Mouse (Mus musculus): Measurements from ENCODE around the gene Fam171a1.
"Not testable (repeated sequence)": the region's sequence is repeated elsewhere in the genome, so short reads cannot be mapped to it uniquely, and the experiment has no call there.

Gene Fam171a1

DNA sequence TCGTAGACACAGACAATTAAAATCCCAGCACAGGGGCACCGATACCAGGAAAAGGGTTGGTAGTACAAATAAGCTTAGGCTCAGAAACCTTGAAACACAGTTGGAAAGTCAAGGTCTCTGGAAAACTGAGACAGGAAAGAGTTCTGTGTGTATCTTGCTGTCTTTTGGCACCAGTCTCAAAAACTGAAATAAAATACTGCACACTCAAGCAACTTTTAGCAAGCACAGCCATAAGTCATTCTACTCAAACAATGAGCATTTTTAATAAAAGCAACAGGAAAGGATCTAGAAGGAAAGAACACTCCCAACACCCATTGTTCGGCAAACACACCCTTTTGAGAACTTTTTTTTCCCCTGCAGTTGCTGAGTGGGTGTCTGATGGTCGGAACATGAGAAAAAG lies at the start of gene Fam171a1:
Gene Fam171a1 (plus strand): TSS at position 359 of the 400 bp plus-strand sequence.
- DNase-seq (ENCODE audit: low spot score) = no peak

- DNase-seq (ENCODE audit: low spot score) = no peak
Measured at GRCm38 (mm10) chr2:3069140-3069539, 44.9 kb upstream of the Fam171a1 start.

- DNase-seq (ENCODE audit: low spot score) = not testable (repeated sequence)
Measured at GRCm38 (mm10) chr2:3088361-3088760, 25.7 kb upstream of the Fam171a1 start.

DNA sequence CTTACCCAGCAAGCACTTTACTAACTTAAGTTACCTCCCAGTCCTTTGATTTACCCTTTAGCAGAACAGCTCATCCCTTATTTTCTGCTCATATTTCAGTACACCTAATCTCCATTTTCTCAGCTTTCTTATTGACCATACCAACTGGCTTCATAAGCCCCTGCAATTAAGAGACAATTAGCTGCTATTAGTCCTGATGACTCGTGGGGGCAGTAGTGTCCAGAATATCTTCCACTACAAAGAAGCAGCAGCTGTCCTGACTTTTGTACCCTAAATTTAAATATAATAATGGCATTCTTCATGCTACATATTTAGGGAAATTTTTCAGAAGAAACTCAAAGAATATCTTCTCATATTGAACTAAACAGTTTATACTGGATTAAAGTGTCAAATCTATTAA lies 24.8 kb upstream of the Fam171a1 start:
- no peak for DNase-seq (ENCODE audit: low spot score)

GRCm38 (mm10) chr2:3096101-3096500 lies 17.9 kb upstream of the Fam171a1 start:
- no peak for DNase-seq (ENCODE audit: low spot score)

DNA sequence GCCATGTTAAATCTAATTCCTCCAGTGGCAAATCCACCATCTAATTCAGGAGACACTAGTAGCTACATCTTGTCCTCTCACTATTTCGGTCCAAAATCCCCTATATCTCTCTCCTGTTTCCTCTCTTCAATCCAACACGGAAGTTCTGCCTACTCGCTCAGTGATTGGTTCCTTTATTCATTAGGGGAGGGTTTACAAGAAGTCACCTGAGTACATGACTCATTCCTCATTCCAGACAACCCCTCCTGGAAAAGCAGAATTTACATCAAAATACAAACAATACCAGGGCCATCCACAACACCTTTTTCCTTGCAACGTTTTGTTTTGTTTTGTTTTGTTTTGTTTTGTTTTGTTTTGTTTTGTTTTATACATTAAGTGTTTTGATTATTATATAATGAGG lies 14.1 kb upstream of the Fam171a1 start:
- no peak for DNase-seq (ENCODE audit: low spot score)

DNA sequence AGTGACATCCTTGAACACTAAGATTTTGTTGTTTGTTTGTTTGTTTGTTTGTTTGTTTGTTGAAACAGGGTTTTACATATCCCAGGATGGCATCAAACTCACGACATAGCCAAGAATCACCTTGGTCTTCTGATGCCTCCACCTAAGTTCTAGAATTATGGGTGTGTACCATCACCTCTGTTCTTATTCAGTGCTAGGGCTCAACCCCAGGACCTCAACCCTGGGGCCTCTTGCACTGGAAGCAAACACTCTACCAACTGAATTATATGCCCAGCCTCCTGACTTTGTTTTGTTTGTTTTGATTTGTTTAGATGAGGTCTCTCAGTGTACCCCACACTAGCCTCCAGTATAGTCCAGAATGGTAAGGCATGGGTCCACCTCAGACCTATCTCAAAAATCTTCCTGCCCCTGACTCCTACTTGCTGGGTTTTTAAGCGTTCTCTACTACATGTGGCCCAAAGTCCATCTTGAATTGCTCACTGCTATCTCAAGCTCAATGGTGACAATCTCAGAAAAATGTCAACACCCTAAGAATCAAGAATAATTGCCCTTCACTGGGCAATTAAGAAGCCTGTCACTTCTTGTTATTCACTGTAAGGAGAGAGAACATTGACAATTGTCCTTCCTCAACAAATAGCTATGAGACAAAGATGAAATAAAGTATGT lies 12.6 kb upstream of the Fam171a1 start:
- no peak for DNase-seq (ENCODE audit: low spot score)

DNA sequence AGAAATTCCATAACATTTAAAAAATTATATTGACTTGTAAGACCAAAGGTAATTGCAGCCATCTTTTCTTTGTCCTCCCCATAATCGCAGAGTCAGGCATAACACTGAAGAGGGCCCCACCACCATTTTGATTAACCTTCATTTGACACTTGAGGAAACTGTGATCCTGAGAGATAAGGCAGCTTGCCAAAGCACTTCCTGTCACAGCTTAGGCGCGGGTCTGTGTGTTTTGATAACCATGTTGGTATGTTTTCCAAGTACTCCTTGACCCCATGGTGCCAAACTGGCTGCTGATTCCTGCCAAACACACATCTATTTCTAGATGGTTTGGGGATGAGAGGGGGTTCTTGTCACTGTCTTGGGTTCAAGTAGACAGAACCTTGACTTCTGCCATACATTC lies 11.7 kb upstream of the Fam171a1 start:
- no peak for DNase-seq (ENCODE audit: low spot score)

DNA sequence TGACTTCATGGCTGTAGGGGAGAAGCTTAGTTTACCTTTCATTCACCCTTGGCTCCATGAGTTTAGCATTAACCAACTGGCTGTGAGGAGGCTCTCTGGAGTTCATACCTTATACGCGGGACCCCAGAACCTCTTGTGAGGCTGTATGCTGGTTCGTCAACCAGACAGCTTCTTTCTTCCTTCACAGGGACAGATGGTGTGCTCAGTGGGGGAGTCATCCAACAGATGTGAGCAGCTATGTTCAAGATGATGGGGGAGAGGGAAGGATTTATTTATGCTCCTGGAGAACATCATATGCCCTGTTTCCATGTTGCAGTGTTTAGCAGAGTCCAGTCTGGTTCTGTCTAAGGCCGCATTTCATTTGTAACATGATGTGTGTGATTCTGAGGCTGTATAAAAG lies 6.6 kb upstream of the Fam171a1 start:
- no peak for DNase-seq (ENCODE audit: low spot score)

GRCm38 (mm10) chr2:3108431-3108830 lies 5.6 kb upstream of the Fam171a1 start:
- DNase-seq (ENCODE audit: low spot score) = no peak

DNA sequence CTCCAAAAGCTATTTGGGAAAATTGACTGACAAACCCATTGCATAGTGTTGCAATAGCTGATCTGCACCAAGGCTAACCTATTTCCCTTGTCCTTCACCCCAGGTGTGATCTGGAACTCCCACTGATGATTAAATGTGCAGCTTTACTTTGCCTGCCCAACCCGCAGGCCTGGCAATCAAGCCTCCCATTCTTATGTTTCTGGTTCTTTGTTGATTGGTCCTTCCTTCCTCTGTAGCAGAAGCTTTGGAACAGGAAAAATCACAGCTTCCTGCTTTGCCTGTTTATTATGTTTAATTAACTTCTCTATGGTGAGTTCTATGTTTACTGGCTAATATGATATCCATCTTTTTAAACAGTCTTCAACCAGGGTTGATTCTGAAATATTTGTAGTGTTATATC lies 5.2 kb upstream of the Fam171a1 start:
- DNase-seq (ENCODE audit: low spot score) = no peak

DNA sequence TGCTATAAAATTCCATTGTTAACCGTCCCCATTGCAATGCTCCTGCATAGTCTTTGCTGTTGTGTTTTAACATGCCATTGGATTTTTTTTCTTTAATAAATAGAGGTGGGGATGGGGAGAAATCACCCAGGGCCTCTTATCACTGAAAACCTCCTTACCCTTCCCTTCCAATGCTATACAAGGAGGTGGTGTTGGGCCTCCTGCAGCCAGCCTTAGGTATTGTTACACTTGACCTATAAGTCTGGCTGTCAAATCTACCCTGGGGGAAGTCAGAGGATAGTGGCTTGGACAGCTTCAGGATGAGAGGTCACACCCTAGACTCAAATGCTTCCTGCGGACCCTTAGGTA lies 3.8 kb downstream of the Fam171a1 start:
- DNase-seq (ENCODE audit: low spot score) = no peak

GRCm38 (mm10) chr2:3118203-3118941 lies 4.3 kb downstream of the Fam171a1 start:
- peak; percentile 89 for DNase-seq (ENCODE audit: low spot score)

GRCm38 (mm10) chr2:3118969-3119368 lies 4.9 kb downstream of the Fam171a1 start:
- no peak for DNase-seq (ENCODE audit: low spot score)

GRCm38 (mm10) chr2:3119371-3119935 lies 5.4 kb downstream of the Fam171a1 start:
- no peak for DNase-seq (ENCODE audit: low spot score)

DNA sequence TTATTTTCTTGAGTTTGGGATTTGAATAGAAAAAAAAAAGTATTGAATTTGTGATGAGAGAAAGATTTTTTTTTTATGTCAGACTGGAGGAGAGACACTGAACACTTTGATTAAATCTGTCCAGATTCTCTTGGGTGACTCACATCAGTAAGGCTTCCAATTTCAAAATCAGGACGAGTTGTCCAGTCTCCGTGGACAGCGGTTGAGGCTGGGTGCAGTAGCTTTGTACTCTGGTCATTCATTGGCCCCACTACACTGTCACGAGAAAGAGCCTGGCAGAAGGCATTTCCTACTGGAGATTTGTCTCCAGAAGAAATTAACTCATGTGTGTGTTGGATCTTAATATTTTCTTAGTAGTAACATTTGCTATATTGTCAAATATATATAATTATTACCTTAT lies 8.5 kb downstream of the Fam171a1 start:
- no peak for DNase-seq (ENCODE audit: low spot score)

DNA sequence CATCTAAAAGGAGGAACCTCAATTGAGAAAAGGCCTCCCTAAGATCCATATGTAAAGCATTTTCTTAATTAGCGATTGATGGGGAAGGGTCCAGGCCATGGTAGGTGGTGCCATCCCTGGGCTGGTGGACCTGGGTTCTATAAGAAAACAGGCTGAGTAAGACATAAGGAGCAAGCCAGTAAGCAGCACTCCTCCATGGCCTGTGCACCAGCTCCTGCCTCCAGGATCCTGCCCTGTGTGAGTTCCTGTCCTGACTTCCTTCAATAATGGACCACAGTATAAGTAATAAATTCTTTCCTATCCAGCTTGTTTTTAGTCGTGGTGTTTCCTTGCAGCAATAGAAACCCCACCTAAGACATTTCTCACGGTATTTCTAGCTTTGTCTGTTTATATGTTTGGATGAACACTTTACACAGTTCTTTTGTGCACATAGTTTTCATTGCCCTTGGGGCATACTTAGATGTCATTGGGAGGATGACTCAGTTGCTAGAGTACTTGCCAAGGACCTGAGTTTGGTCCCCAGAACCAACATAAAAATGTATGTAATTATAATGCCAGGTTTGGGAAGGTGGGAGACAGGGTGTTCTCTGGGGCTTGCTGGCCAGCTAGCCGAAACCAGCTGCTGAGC lies 13.3 kb downstream of the Fam171a1 start:
- no peak for DNase-seq (ENCODE audit: low spot score)

- no peak for DNase-seq (ENCODE audit: low spot score)
Measured at GRCm38 (mm10) chr2:3128344-3128871, 14.4 kb downstream of the Fam171a1 start.

DNA sequence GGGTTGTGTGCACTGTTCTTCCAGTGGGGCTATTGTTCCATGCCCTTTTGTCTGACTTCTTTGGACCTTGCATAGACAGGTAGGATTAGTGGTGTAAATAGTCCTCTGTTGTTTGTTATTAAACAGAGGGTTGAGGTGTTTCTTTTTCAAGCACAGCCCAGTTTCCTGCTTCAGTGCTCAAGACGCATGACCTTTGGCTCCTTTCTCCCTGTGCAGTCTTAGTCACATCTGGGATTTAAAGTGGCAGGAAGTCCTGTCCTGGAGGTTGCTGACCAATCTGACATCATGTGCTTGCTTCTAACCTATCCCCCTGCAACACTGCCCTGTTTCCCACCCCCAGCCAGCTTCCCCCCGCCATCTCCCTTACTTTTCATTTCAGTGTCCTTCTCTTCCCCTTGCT lies 14.9 kb downstream of the Fam171a1 start:
- DNase-seq (ENCODE audit: low spot score) = no peak

- DNase-seq (ENCODE audit: low spot score) = no peak
Measured at GRCm38 (mm10) chr2:3132473-3132872, 18.4 kb downstream of the Fam171a1 start.

DNA sequence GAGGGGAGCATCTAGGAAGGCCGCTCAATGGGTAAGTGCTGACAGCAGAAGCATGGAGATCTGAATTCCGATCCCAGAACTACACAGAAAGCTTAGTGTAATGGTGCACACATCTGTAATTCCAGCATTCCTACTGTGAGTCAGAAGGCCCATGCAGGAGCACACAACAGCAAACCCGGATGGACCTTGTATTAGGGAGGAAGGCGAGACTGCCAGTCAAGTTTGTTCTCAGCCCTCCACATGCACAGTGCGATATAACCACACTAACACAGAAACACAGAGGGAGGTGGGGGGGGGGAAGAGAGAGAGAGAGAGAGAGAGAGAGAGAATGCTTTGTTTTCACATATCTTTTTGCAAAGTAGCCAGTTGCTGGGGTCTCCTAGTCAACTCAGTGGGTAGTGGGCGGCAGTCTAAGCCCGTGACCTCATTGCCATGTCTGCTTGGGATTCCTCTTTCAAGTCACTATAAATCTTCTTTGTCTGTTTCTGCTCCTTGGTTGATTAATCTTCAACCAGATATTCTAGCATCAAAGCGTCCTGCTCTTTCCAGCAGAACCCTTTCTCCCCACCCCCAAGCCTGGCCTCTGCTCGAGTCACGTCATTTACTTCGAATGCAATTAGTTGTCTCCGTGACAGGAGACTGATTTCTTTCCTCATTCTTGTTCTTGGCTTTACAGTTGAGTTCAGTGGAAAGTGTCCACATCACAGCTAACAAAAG lies 20.7 kb downstream of the Fam171a1 start:
- DNase-seq (ENCODE audit: low spot score) = no peak

DNA sequence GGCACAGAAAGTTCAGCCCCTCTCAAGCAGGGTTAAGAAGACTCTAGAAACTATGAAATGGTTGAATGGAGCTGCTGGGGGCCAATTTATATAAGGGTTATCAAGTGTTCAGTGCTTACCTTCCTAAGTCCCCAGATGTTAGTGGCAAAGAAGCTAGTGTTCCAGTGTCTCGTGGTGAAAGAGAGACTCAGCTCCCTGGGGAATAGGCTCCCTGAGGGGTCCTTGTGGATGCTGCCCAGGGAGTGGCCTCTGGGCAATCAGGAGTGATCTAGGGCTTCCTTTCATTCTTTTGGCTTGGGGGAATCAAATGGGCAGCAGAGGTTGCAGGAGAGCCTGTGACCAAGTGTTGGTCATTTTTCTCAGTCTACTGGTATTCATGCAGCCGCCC lies 21.3 kb downstream of the Fam171a1 start:
- DNase-seq (ENCODE audit: low spot score) = no peak

All from urinary bladder, postnatal 25 days (tissue).